Mouse (Mus musculus) forebrain, embryonic 16.5 days (tissue): ENCODE data around the gene Sfxn3. TPM values are rescaled to one million over a fixed set of nuclear protein-coding genes. Genes with fewer than 3 reads are reported as not detected.

Experiments
- ATAC-seq: fragments of 200-750 bp; cut with Nextera tagmentation; 2 replicates; pipeline ENCODE4 v1.8.0; 2017; ENCODE audit warnings: mild to moderate bottlenecking, moderate library complexity
- H3K27ac ChIP-seq: fragments of 300-500 bp; sonication (generic); 2 replicates; pipeline ENCODE4 v1.5.1; 2014; ENCODE audit warnings: low read length, control low read depth
- H3K27me3 ChIP-seq: fragments of 300-500 bp; sonication (generic); replicated peaks from 2 replicates; pipeline ENCODE4 v1.6.1; 2014; ENCODE audit warnings: low read length; ENCODE audit not compliant: control insufficient read depth, insufficient read depth
- H3K36me3 ChIP-seq: fragments of 300-500 bp; sonication (generic); 2 replicates; pipeline ENCODE4 v1.6.1; 2014; ENCODE audit not compliant: control insufficient read depth, insufficient read depth
- H3K4me1 ChIP-seq: fragments of 300-500 bp; sonication (generic); replicated peaks from 2 replicates; pipeline ENCODE4 v1.6.1; 2014; ENCODE audit warnings: low read length; ENCODE audit not compliant: control insufficient read depth, insufficient read depth
- H3K4me2 ChIP-seq: fragments of 300-500 bp; sonication (generic); 2 replicates; pipeline ENCODE4 v1.6.1; 2014; ENCODE audit warnings: mild to moderate bottlenecking, low read length, control low read depth
- H3K4me3 ChIP-seq: fragments of 300-500 bp; sonication (generic); replicated peaks from 2 replicates; pipeline ENCODE4 v1.5.1; 2014; ENCODE audit warnings: mild to moderate bottlenecking, low read length, control low read depth
- H3K9ac ChIP-seq: fragments of 300-500 bp; sonication (generic); replicated peaks from 2 replicates; pipeline ENCODE4 v1.6.1; 2014; ENCODE audit warnings: low read depth, low read length, control low read depth
- H3K9me3 ChIP-seq: fragments of 300-500 bp; sonication (generic); 2 replicates; pipeline ENCODE4 v1.6.1; 2016; ENCODE audit warnings: low read length; ENCODE audit not compliant: control insufficient read depth
- WGBS: fragments of 180-500 bp; shearing (Covaris S2); extraction: QIAGEN DNeasy Blood & Tissue Kit; methylation state at CpG from one replicate; pipeline ENCODE4 v1.1.7; 2014; 5-methylcytosine and 5-hydroxymethylcytosine counted together
- polyA plus RNA-seq: library from polyadenylated mRNA; unstranded; fragments of >200 nt; fragmentation: Nextera tagmentation; extraction: Ambion mirVana; gene quantifications from 2 replicates; pipeline ENCODE4 v1.2.1, GENCODE M21; 2015

The Sfxn3 gene
- polyA plus RNA-seq, 1 experiment from 2014 or later, result 80.3 TPM

DNA sequence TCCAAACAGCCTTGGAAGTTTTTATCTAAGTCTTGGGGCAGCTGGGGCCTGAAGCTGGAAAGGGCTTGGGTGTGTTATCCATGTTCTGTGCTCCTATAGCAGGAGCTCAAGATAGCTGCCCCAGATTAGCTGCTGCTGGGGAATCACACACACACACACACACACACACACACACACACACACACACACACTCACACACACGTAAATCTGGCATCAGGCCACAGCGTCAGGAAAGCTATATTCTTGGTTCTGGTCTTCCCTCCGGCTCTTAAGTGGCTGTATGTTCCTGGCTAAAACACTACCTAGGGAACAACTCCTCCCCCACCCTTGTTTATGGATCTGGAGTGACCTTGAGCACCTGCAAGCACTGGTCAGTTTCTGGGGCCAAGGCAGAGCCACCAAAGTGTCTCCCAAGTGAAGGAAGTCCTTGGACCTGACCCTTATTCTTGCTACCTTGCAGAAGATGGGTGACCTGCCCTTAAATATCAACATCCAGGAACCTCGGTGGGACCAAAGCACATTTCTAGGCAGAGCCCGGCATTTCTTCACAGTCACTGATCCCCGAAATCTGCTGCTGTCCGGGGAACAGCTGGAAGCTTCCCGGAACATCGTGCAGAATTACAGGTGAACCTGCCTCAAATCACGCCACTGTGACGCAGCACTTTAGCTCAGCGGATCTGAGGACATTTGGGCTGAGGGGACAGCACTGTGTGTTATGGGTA lies 1.5 kb downstream of the Sfxn3 start:
- Histone ChIP-seq H3K36me3 (peaks cover 10% of the 10 kb centered on the region; the same call in 1 of the 2 replicates), H3K27me3 (no peaks in the 10 kb centered on the region), H3K9ac (peak overlapping the region; percentile 49), H3K4me3 (peak overlapping the region; percentile 44), H3K4me2 (peak overlapping the region; percentile 79), H3K9me3 (no peaks in the 10 kb centered on the region), H3K4me1 (peaks cover 39% of the 10 kb centered on the region), H3K27ac (peak overlapping the region; percentile 87)
- no peak for ATAC-seq
- WGBS, result 79% methylated on average over 12 of the region's 12 CpGs

DNA sequence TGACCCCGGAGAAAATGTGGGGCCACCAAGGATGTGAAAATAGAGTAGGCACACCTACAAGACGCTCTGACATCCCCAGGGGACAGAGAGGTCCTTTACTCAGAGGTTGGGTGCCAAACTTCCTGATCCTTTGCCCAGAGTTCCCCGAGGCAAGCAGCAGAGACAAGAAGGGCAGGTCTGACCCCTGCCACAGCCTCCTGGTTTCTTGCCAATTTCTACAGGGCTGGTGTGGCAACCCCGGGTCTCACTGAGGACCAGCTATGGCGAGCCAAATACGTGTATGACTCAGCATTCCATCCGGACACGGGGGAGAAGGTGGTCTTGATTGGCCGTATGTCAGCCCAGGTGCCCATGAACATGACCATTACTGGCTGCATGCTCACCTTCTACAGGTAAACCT lies 2.2 kb downstream of the Sfxn3 start:
- H3K36me3 ChIP-seq, result peaks cover 12% of the 10 kb centered on the region; the same call in 1 of the 2 replicates
- WGBS, result 77% methylated on average over 9 of the region's 9 CpGs
- no peak overlapping the region for H3K27ac ChIP-seq
- no peak for ATAC-seq
- no peak overlapping the region; the same call in 1 of the 2 replicates for H3K4me2 ChIP-seq
- H3K4me1 ChIP-seq, result peaks cover 39% of the 10 kb centered on the region
- no peaks in the 10 kb centered on the region for H3K9me3 ChIP-seq
- H3K9ac ChIP-seq, result no peak overlapping the region
- H3K27me3 ChIP-seq, result no peaks in the 10 kb centered on the region
- no peak overlapping the region for H3K4me3 ChIP-seq

DNA sequence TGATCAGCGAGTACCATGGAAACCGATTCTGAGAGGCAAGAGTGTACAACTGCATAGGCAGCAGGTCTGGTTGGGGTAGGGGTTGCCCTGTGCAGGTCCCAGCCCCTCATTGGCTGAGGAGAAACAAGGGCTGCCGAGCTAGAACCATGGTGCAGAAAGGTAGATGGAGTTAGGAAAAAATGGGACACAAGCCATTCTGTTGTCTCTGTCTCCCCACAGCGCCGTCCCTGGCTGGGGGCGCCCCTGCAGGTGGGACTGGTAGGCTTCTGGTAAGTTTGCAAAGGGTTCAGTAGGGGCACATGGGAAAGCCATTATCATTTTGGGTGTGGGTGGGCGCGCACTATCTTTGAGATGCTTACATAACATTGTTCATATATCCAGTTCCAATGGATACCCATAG lies 6.1 kb downstream of the Sfxn3 start:
- Histone ChIP-seq H3K4me1 (peaks cover 33% of the 10 kb centered on the region), H3K9me3 (no peaks in the 10 kb centered on the region), H3K27ac (no peak overlapping the region), H3K36me3 (peaks cover 15% of the 10 kb centered on the region; the same call in 1 of the 2 replicates), H3K27me3 (no peaks in the 10 kb centered on the region), H3K4me2 (no peak overlapping the region), H3K4me3 (no peak overlapping the region), H3K9ac (no peak overlapping the region)
- no peak for ATAC-seq
- 88% methylated on average over 8 of the region's 8 CpGs for WGBS

DNA sequence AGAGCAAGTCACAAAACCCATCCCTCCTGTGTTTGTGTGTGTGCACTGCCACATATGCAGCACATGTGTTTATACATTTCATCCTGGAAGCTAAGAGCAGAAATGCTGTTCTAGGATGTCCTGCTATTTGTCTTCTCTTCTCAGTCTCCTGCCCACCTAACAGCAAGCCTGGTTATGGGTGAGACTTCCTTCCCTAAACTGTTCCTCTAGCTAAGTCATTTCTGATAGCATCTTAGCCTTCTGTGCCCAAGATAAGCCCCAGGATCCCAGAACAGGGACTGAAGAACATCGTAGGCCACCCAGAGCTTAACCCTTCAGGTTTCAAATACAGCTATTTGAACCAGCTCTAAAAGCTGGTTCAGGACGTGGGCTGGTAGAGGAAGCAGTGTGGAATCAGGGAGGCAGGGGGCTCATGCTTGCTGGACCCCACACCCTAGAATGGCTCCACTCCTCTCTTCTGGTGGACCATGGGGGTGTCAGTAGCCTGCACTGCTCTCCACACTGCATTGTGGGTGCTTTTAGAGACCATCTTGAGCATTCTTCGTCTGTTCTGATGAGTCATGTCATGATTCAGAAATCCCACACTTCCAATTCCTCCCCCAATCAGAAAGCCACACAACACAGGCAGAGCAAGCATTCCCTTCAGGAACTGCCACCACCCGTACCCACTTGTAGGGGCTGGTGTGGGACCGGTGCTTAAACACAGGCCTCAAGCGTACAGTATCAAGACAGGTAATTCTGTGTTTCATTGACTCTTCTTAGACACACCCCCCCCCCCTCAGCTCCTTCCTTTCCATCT lies 7.8 kb downstream of the Sfxn3 start:
- no peak for ATAC-seq
- Histone ChIP-seq H3K4me2 (no peak overlapping the region), H3K4me1 (peaks cover 24% of the 10 kb centered on the region), H3K4me3 (no peak overlapping the region), H3K27me3 (no peaks in the 10 kb centered on the region), H3K9ac (no peak overlapping the region), H3K9me3 (no peaks in the 10 kb centered on the region), H3K36me3 (peaks cover 15% of the 10 kb centered on the region; the same call in 1 of the 2 replicates), H3K27ac (no peak overlapping the region)
- 88% methylated on average over 6 of the region's 6 CpGs for WGBS

DNA sequence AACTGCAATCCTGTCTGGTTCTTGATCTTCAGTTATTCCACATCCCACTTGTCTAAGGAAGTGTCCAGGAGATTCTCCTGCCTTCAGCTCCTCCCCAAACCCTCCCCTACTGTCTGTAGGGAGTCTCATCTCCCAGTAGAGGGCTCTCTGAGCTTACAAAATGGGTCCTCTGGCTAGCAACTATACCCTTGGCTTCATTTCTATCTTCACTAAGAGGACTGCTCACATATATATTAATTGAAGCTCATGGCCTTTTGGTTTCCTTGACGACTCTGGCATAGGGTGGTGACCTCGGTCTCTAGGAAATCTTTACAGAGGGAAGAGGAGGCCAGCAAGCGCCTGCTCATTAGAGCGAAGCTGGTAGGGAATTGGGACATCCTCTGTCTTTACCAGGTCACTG lies 9.1 kb downstream of the Sfxn3 start:
- H3K4me1 ChIP-seq, result peaks cover 18% of the 10 kb centered on the region
- H3K4me2 ChIP-seq, result no peak overlapping the region
- no peak overlapping the region for H3K9ac ChIP-seq
- WGBS, result 42% methylated on average over 4 of the region's 4 CpGs
- H3K27ac ChIP-seq, result no peak overlapping the region
- H3K36me3 ChIP-seq, result peaks cover 10% of the 10 kb centered on the region; the same call in 1 of the 2 replicates
- no peaks in the 10 kb centered on the region for H3K9me3 ChIP-seq
- no peaks in the 10 kb centered on the region for H3K27me3 ChIP-seq
- H3K4me3 ChIP-seq, result no peak overlapping the region
- no peak for ATAC-seq

DNA sequence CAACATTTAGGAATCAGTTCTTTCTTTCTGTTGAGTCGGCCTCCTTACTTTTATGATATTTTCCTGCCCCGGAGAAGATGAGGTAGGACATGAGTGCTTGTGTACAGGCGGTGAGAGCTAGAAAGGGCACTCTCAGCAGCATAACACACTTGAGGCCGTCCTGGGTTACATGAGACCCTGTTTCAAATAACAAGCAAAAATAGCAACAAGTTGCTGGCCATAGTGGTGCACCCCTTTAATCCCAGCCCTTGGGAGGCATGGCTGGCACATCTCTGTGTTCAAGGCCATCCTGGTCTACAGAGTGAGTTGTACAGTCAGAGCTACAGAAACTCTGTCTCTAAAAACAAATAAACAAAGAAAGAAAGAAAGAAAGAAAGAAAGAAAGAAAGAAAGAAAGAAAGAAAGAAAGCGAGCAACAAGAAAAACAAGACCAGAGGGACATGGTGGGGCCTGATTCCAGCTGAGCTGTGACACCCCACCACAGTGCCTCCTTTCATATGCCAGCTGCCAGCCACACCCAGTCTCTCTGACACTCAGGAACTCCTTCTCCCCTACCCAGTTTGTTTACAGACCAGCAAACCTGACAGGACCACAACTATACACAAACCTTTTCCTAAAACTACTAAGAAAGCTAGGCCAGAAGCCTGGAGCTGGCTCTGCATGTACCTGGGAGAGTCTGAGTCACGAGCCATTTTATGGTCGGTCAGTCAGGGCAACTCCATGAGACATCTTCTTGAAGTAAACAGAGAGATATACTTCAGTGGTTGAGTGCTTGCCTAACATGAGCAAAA lies 9.8 kb downstream of the Sfxn3 start:
- ATAC-seq, result no peak
- Histone ChIP-seq H3K27ac (peak overlapping the region; percentile 95), H3K4me1 (peaks cover 18% of the 10 kb centered on the region), H3K9me3 (no peaks in the 10 kb centered on the region), H3K4me3 (peak overlapping the region; percentile 67), H3K36me3 (peaks cover 8% of the 10 kb centered on the region; the same call in 1 of the 2 replicates), H3K4me2 (peak overlapping the region; percentile 65), H3K27me3 (no peaks in the 10 kb centered on the region), H3K9ac (peak overlapping the region; percentile 84; the same call in 1 of the 2 replicates)
- 83% methylated on average over 7 of the region's 7 CpGs for WGBS

DNA sequence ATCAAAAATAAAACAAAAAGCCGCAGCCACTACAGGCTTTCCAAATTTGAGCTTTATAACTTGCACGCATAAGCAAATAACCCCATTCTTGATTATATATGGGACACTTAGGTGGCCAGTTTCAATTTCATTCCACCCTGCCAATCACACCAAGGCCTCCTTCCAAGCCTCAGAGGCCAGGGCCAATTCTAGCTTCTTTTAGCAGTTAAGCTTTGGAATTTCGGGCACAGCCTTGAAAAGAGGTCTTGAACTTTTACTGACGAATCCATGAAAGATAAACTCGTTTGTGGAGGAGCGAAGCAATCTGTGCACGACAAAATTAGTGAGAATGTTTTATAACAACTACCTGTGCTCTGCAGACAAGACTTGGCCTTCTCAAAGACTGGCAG lies 10.4 kb downstream of the Sfxn3 start:
- Histone ChIP-seq H3K27ac (peak overlapping the region; percentile 95), H3K4me1 (peaks cover 18% of the 10 kb centered on the region), H3K27me3 (no peaks in the 10 kb centered on the region), H3K36me3 (0 out of 2 replicates have a peak, but pooled peaks cover 5% of the 10 kb centered on the region), H3K9me3 (no peaks in the 10 kb centered on the region), H3K4me2 (peak overlapping the region; percentile 65), H3K9ac (peak overlapping the region; percentile 84), H3K4me3 (peak overlapping the region; percentile 67)
- no peak for ATAC-seq
- 47% methylated on average over 7 of the region's 7 CpGs for WGBS

DNA sequence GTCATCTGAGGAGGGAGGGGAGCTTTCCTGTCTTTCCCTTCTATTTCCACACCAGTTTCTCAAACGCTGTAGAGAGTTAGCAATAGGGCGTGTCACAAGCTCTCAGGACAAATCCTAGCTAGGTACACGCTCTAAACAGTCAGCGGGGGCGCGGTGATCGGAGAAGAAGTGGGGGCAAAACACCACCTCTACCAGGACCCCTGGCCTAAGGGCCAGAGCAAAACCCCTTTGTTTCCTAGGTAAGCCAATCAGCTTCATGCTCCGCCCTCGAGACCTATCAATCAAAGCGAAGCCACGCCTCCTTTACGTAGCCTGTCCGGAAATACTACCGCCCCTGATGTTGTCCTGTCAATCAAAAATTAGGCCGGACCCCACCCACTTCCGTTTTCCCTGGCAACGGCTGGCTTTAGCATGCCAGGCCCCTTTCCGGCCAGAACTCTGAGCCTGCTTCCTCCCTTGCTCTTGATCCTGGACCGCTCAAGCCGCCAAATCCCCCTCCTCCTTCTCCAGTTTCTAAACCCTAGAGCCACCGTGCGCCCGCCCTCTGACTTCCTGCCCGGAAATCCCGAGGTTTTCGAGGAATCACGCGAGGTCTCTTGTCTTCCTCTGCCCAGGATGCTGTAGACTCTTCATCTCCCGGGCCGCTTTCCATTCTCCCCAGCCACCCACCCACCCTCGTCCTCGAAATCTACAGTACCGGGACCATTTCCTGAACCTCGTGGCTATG lies 11.0 kb downstream of the Sfxn3 start:
- Histone ChIP-seq H3K36me3 (0 out of 2 replicates have a peak, but pooled peaks cover 5% of the 10 kb centered on the region), H3K27ac (peak overlapping the region; percentile 95), H3K4me2 (peak overlapping the region; percentile 65), H3K9ac (peak overlapping the region; percentile 84), H3K27me3 (no peaks in the 10 kb centered on the region), H3K9me3 (no peaks in the 10 kb centered on the region), H3K4me3 (peak overlapping the region; percentile 67), H3K4me1 (peaks cover 18% of the 10 kb centered on the region)
- peak; percentile 91 for ATAC-seq
- WGBS, result under 1% methylated on average over 34 of the region's 34 CpGs
